Mouse (Mus musculus): ENCODE data around the gene Grem2. TPM values are rescaled to one million over a fixed set of nuclear protein-coding genes. Genes with fewer than 3 reads are reported as not detected.

The Grem2 gene
- 10.2 and 10.3 TPM in 2 replicates for polyA plus RNA-seq (2012; rRNA removed)

GRCm38 (mm10) chr1:174921298-174921955 lies at the start of gene Grem2:
Grem2 (minus strand) TSS chr1:174921819.

Data from stomach, adult 2 months (tissue).